ENCODE assay signal across 20 mouse cellular contexts in the genomic region with DNA sequence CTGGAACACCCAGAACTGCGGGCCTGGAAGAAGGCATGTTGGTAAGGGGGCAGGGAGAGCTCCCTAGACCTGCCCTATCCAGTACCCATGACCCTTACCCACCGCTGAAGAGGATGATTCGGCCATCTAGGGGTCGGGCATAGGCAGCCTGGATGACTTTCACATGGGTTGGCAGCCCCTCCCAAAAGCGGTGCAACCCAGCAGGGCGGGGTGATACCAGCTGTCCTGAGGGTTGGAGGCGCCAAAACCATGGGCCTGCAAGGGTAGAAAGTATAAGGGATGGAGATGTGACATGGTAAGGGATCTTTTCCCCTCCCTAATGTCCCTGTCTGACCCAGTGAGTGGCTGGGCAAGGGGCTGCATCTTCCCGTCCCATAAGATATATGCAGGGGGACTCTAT. TPM values are rescaled to one million over a fixed set of nuclear protein-coding genes. Genes with fewer than 3 reads are reported as not detected.
DNase-seq lines count a peak whose midpoint lies in the region; ATAC-seq and TF ChIP-seq lines count a peak whose summit lies in the region.
"Had no signal": no experiment of that assay in that cellular context is flagged by ENCODE, and none has a peak within 500 bp of the region (broad histone marks: within the 10 kb centered on the region; RNA-seq: fewer than 3 reads in every experiment).

No protein-coding gene starts in this region.

- TF ChIP-seq EP300 in ES-Bruce4 (IDR thresholded peaks at IDR 0.05; ENCODE audit: insufficient read depth, low read depth, low read length), result no peak

- H3K9me3 ChIP-seq in hindbrain, embryonic 13.5 days, result no peaks in the 10 kb centered on the region
- H3K9me3 ChIP-seq in hindbrain, embryonic 14.5 days (ENCODE audit: control insufficient read depth, low read length), result no peaks in the 10 kb centered on the region
- H3K9me3 ChIP-seq in limb, embryonic 12.5 days, result no peaks in the 10 kb centered on the region
- no peaks in the 10 kb centered on the region for H3K9me3 ChIP-seq in limb, embryonic 10.5 days (replicated peaks)
- H3K9me3 ChIP-seq in E14TG2a.4 (ENCODE audit: low read length) (no peaks in the 10 kb centered on the region), ES-Bruce4 (replicated peaks; ENCODE audit: control insufficient read depth, insufficient read depth, low read length, poor library complexity, severe bottlenecking) (no peaks in the 10 kb centered on the region)
- H3K9me3 ChIP-seq: embryonic facial prominence, embryonic 13.5 days; forebrain, embryonic 15.5 days; heart, embryonic 13.5 days had no signal

- no peak overlapping the region for H3K27ac ChIP-seq in hindbrain, embryonic 13.5 days
- no peak overlapping the region for H3K27ac ChIP-seq in hindbrain, embryonic 14.5 days
- no peak overlapping the region for H3K27ac ChIP-seq in limb, embryonic 12.5 days
- H3K27ac ChIP-seq in limb, embryonic 10.5 days, result no peak overlapping the region
- no peak overlapping the region for H3K27ac ChIP-seq in ES-Bruce4 (ENCODE audit: insufficient read depth, low read length)
- H3K27ac ChIP-seq: embryonic facial prominence, embryonic 13.5 days; forebrain, embryonic 15.5 days; heart, embryonic 13.5 days; hindbrain, postnatal 0 days had no signal

- TF ChIP-seq POLR2A in ES-Bruce4 (IDR thresholded peaks at IDR 0.05; ENCODE audit: insufficient read depth, low read length), result no peak

- WGBS in hindbrain, embryonic 13.5 days, result 92% methylated on average over 8 of the region's 8 CpGs
- WGBS in hindbrain, embryonic 14.5 days, result 91% methylated on average over 8 of the region's 8 CpGs
- WGBS in limb, embryonic 12.5 days, result 84% methylated on average over 8 of the region's 8 CpGs
- 80% methylated on average over 8 of the region's 8 CpGs for WGBS in limb, embryonic 10.5 days

- no peaks in the 10 kb centered on the region for H3K36me3 ChIP-seq in hindbrain, embryonic 13.5 days
- H3K36me3 ChIP-seq in hindbrain, embryonic 14.5 days (replicated peaks; ENCODE audit: control insufficient read depth, insufficient read depth), result no peaks in the 10 kb centered on the region
- H3K36me3 ChIP-seq in limb, embryonic 12.5 days, result no peaks in the 10 kb centered on the region
- H3K36me3 ChIP-seq in limb, embryonic 10.5 days, result no peaks in the 10 kb centered on the region
- H3K36me3 ChIP-seq in E14TG2a.4 (ENCODE audit: insufficient read depth, low read length), result no peaks in the 10 kb centered on the region
- no peaks in the 10 kb centered on the region for H3K36me3 ChIP-seq in ES-Bruce4 (ENCODE audit: control insufficient read depth, insufficient read depth, low read length, poor library complexity, severe bottlenecking)
- H3K36me3 ChIP-seq: embryonic facial prominence, embryonic 13.5 days; forebrain, embryonic 15.5 days; heart, embryonic 13.5 days had no signal

- H3K4me1 ChIP-seq in hindbrain, embryonic 13.5 days (replicated peaks), result no peaks in the 10 kb centered on the region
- H3K4me1 ChIP-seq in hindbrain, embryonic 14.5 days (replicated peaks; ENCODE audit: control insufficient read depth, insufficient read depth, low read length), result no peaks in the 10 kb centered on the region
- 0 out of 2 replicates have a peak, but pooled peaks cover 7% of the 10 kb centered on the region for H3K4me1 ChIP-seq in limb, embryonic 12.5 days (replicated peaks)
- H3K4me1 ChIP-seq in limb, embryonic 10.5 days, result peaks cover 9% of the 10 kb centered on the region
- peaks cover 79% of the 10 kb centered on the region for H3K4me1 ChIP-seq in E14TG2a.4 (replicated peaks; ENCODE audit: low read depth, low read length)
- H3K4me1 ChIP-seq in ES-Bruce4 (ENCODE audit: control insufficient read depth, insufficient read depth, low read length), result peaks cover 4% of the 10 kb centered on the region
- H3K4me1 ChIP-seq: forebrain, embryonic 15.5 days had no signal

- no peak overlapping the region for H3K4me3 ChIP-seq in hindbrain, embryonic 13.5 days
- H3K4me3 ChIP-seq in hindbrain, embryonic 14.5 days (replicated peaks; ENCODE audit: low read length), result no peak overlapping the region
- no peak overlapping the region for H3K4me3 ChIP-seq in limb, embryonic 12.5 days (replicated peaks)
- no peak overlapping the region for H3K4me3 ChIP-seq in limb, embryonic 10.5 days
- H3K4me3 ChIP-seq in E14TG2a.4 (replicated peaks; ENCODE audit: low read length), result peak overlapping the region; percentile 57
- H3K4me3 ChIP-seq in ES-Bruce4 (ENCODE audit: low read depth, low read length), result peak overlapping the region; percentile 12; the same call in 1 of the 2 replicates
- H3K4me3 ChIP-seq: forebrain, embryonic 15.5 days had no signal

- H3K27me3 ChIP-seq in hindbrain, embryonic 13.5 days, result peaks cover 5% of the 10 kb centered on the region; the same call in 1 of the 2 replicates
- H3K27me3 ChIP-seq in hindbrain, embryonic 14.5 days (ENCODE audit: control insufficient read depth, insufficient read depth, low read length), result no peaks in the 10 kb centered on the region; the same call in 1 of the 2 replicates
- peaks cover 6% of the 10 kb centered on the region for H3K27me3 ChIP-seq in limb, embryonic 12.5 days
- peaks cover 12% of the 10 kb centered on the region for H3K27me3 ChIP-seq in limb, embryonic 10.5 days (ENCODE audit: low read depth, poor library complexity, severe bottlenecking)
- H3K27me3 ChIP-seq in E14TG2a.4 (ENCODE audit: insufficient read depth, low read length) (peaks cover 41% of the 10 kb centered on the region), ES-Bruce4 (ENCODE audit: control insufficient read depth, insufficient read depth, low read length, poor library complexity, severe bottlenecking) (no peaks in the 10 kb centered on the region)
- H3K27me3 ChIP-seq: forebrain, embryonic 15.5 days had no signal

- no peak for TF ChIP-seq CTCF in E14TG2a.4 (conservative IDR thresholded peaks at IDR 0.05; ENCODE audit: low read length)
- TF ChIP-seq CTCF in ES-Bruce4 (IDR thresholded peaks at IDR 0.05; ENCODE audit: low read depth, low read length), result no peak

- no peak for DNase-seq in hindbrain, embryonic 14.5 days (ENCODE audit: low spot score)
- DNase-seq in limb, embryonic 10.5 days (ENCODE audit: low spot score), result no peak
- DNase-seq in thymus, postnatal 4 days, result no peak
- DNase-seq: adrenal gland, postnatal 14 days; cerebellum, adult 2 months; gastrocnemius, postnatal 36 days; heart, adult 11 months; heart, postnatal 36 days had no signal

- H3K9ac ChIP-seq in hindbrain, embryonic 13.5 days, result no peak overlapping the region
- no peak overlapping the region for H3K9ac ChIP-seq in hindbrain, embryonic 14.5 days
- H3K9ac ChIP-seq in limb, embryonic 12.5 days (replicated peaks), result no peak overlapping the region
- H3K9ac ChIP-seq in ES-Bruce4 (ENCODE audit: low read depth, poor library complexity, severe bottlenecking), result peak overlapping the region; percentile 14; the same call in 1 of the 2 replicates
- H3K9ac ChIP-seq: forebrain, embryonic 15.5 days had no signal

- 0 out of 2 replicates have a peak, but pooled peaks have one; percentile 22 for ATAC-seq in hindbrain, embryonic 13.5 days (ENCODE audit: low FRiP score)
- ATAC-seq in hindbrain, embryonic 14.5 days (ENCODE audit: low FRiP score), result no peak
- peak; percentile 45; the same call in 1 of the 2 replicates for ATAC-seq in limb, embryonic 12.5 days (ENCODE audit: insufficient number of reproducible peaks, insufficient read depth, low FRiP score, low TSS enrichment, low read depth)
- ATAC-seq: activated CD4-positive, CD25-positive, alpha-beta regulatory T cell, adult 4 months; Patski had no signal

- H3K4me2 ChIP-seq in hindbrain, embryonic 13.5 days, result no peak overlapping the region
- H3K4me2 ChIP-seq in hindbrain, embryonic 14.5 days (replicated peaks), result no peak overlapping the region
- H3K4me2 ChIP-seq in limb, embryonic 12.5 days, result no peak overlapping the region

RNA-seq across cellular contexts. Expression of a gene that starts 13.8 kb away (rescaled TPM):
- polyA plus RNA-seq in hindbrain, embryonic 13.5 days (2015; fragmentation: Nextera tagmentation; extraction: Ambion mirVana), result 1.2 and 1.7 TPM in 2 replicates
- 1.0 and 1.6 TPM in 2 replicates for polyA plus RNA-seq in hindbrain, embryonic 14.5 days (2014; fragmentation: Nextera tagmentation; extraction: Ambion mirVana)
- 0.92 and 0.99 TPM in 2 replicates for polyA plus RNA-seq in limb, embryonic 12.5 days (2016; fragmentation: Nextera tagmentation; extraction: Ambion mirVana)
- 0.84 and 1.1 TPM in 2 replicates for polyA plus RNA-seq in limb, embryonic 10.5 days (2016; fragmentation: Nextera tagmentation; extraction: Ambion mirVana)
- 10.9 and 12.6 TPM in 2 replicates for polyA plus RNA-seq in ES-Bruce4 (2011; ENCODE audit: insufficient read depth, insufficient read length, low read depth, missing spikeins)
- polyA plus RNA-seq: Patski had no signal

RNA-seq across cellular contexts. Expression of a gene that starts 29.1 kb away (rescaled TPM):
- 0.10 TPM in 1 of 2 replicates, not detected in the other for polyA plus RNA-seq in hindbrain, embryonic 13.5 days (2015; fragmentation: Nextera tagmentation; extraction: Ambion mirVana)
- 0.24 TPM in 1 of 2 replicates, not detected in the other for polyA plus RNA-seq in hindbrain, embryonic 14.5 days (2014; fragmentation: Nextera tagmentation; extraction: Ambion mirVana)
- 1.2 and 1.3 TPM in 2 replicates for polyA plus RNA-seq in limb, embryonic 12.5 days (2016; fragmentation: Nextera tagmentation; extraction: Ambion mirVana)
- 1.4 and 2.0 TPM in 2 replicates for polyA plus RNA-seq in limb, embryonic 10.5 days (2016; fragmentation: Nextera tagmentation; extraction: Ambion mirVana)
- polyA plus RNA-seq in ES-Bruce4 (2011; ENCODE audit: insufficient read depth, insufficient read length, low read depth, missing spikeins), result 2.9 and 3.2 TPM in 2 replicates
- polyA plus RNA-seq: cerebellum, adult 2 months; forebrain, embryonic 15.5 days had no signal

RNA-seq across cellular contexts. Expression of a gene that starts 30.6 kb away (rescaled TPM):
- 0.13 and 0.22 TPM in 2 replicates for polyA plus RNA-seq in hindbrain, embryonic 13.5 days (2015; fragmentation: Nextera tagmentation; extraction: Ambion mirVana)
- polyA plus RNA-seq in hindbrain, embryonic 14.5 days (2014; fragmentation: Nextera tagmentation; extraction: Ambion mirVana), result 0.25 and 0.27 TPM in 2 replicates
- polyA plus RNA-seq in limb, embryonic 12.5 days (2016; fragmentation: Nextera tagmentation; extraction: Ambion mirVana), result 0.37 and 0.45 TPM in 2 replicates
- 0.35 and 0.38 TPM in 2 replicates for polyA plus RNA-seq in limb, embryonic 10.5 days (2016; fragmentation: Nextera tagmentation; extraction: Ambion mirVana)
- polyA plus RNA-seq in ES-Bruce4 (2011; ENCODE audit: insufficient read depth, insufficient read length, low read depth, missing spikeins), result 51.8 and 58.5 TPM in 2 replicates
- polyA plus RNA-seq: cortical plate, adult 2 months; forebrain, embryonic 15.5 days; heart, embryonic 13.5 days; heart, postnatal 0 days; Patski had no signal

RNA-seq across cellular contexts. Expression of a gene that starts 32.0 kb away (rescaled TPM):
- polyA plus RNA-seq in hindbrain, embryonic 13.5 days (2015; fragmentation: Nextera tagmentation; extraction: Ambion mirVana), result 28.2 and 28.3 TPM in 2 replicates
- polyA plus RNA-seq in hindbrain, embryonic 14.5 days (2014; fragmentation: Nextera tagmentation; extraction: Ambion mirVana), result 20.3 and 21.4 TPM in 2 replicates
- polyA plus RNA-seq in limb, embryonic 12.5 days (2016; fragmentation: Nextera tagmentation; extraction: Ambion mirVana), result 22.0 and 25.5 TPM in 2 replicates
- 22.0 and 25.4 TPM in 2 replicates for polyA plus RNA-seq in limb, embryonic 10.5 days (2016; fragmentation: Nextera tagmentation; extraction: Ambion mirVana)
- polyA plus RNA-seq in ES-Bruce4 (2011; ENCODE audit: insufficient read depth, insufficient read length, low read depth, missing spikeins), result 25.1 and 27.7 TPM in 2 replicates
- polyA plus RNA-seq: activated CD4-positive, CD25-positive, alpha-beta regulatory T cell, adult 4 months had no signal

RNA-seq across cellular contexts. Expression of a gene that starts 42.2 kb away (rescaled TPM):
- 108 and 109 TPM in 2 replicates for polyA plus RNA-seq in hindbrain, embryonic 13.5 days (2015; fragmentation: Nextera tagmentation; extraction: Ambion mirVana)
- 129 and 143 TPM in 2 replicates for polyA plus RNA-seq in hindbrain, embryonic 14.5 days (2014; fragmentation: Nextera tagmentation; extraction: Ambion mirVana)
- polyA plus RNA-seq in limb, embryonic 12.5 days (2016; fragmentation: Nextera tagmentation; extraction: Ambion mirVana), result 48.6 and 51.7 TPM in 2 replicates
- polyA plus RNA-seq in limb, embryonic 10.5 days (2016; fragmentation: Nextera tagmentation; extraction: Ambion mirVana), result 29.0 and 30.5 TPM in 2 replicates
- polyA plus RNA-seq in ES-Bruce4 (2011; ENCODE audit: insufficient read depth, insufficient read length, low read depth, missing spikeins), result 145 and 149 TPM in 2 replicates

Comparison
In these comparisons a context has a peak if more than half of its experiments do, and no peak if none do; other contexts are left out.
1. H3K4me3 ChIP-seq: peak in E14TG2a.4 (single experiment) and ES-Bruce4 (single experiment); none in hindbrain, embryonic 13.5 days (single experiment), hindbrain, embryonic 14.5 days (single experiment), limb, embryonic 12.5 days (single experiment) and limb, embryonic 10.5 days (single experiment).
2. RNA of a gene that starts 30.6 kb away (polyA plus RNA-seq): 51.8 to 58.5 TPM in ES-Bruce4; 0.37 to 0.45 TPM in limb, embryonic 12.5 days, 0.35 to 0.38 TPM in limb, embryonic 10.5 days, 0.25 to 0.27 TPM in hindbrain, embryonic 14.5 days and 0.13 to 0.22 TPM in hindbrain, embryonic 13.5 days; every median in the first group is over 10 times any median in the second.